Mouse (Mus musculus) lung, embryonic 14.5 days (tissue): ENCODE results near the gene Pstpip1. TPM values are rescaled to one million over a fixed set of nuclear protein-coding genes. Genes with fewer than 3 reads are reported as not detected.
A peak's percentile ranks its signal among the peaks of the same experiment; 100 is the strongest.

Experiments
- ATAC-seq: fragments of 200-750 bp; cut with Nextera tagmentation; 2 replicates; pipeline ENCODE4 v1.8.0; 2017; ENCODE audit warnings: mild to moderate bottlenecking, moderate TSS enrichment, moderate library complexity; ENCODE audit not compliant: insufficient read depth
- DNase-seq: peaks from one replicate; pipeline ENCODE4 v3.0.0-alpha.2; 2015
- H3K27ac ChIP-seq: fragments of 300-500 bp; sonication (generic); 2 replicates; pipeline ENCODE4 v1.5.1; 2014; ENCODE audit warnings: low read depth, mild to moderate bottlenecking, moderate library complexity
- H3K27me3 ChIP-seq: fragments of 300-500 bp; sonication (generic); 2 replicates; pipeline ENCODE4 v1.6.1; 2014; ENCODE audit warnings: low read length, control low read depth; ENCODE audit not compliant: insufficient read depth
- H3K36me3 ChIP-seq: fragments of 300-500 bp; sonication (generic); 2 replicates; pipeline ENCODE4 v1.6.1; 2014; ENCODE audit warnings: control low read depth; ENCODE audit not compliant: insufficient read depth
- H3K4me1 ChIP-seq: fragments of 300-500 bp; sonication (generic); 2 replicates; pipeline ENCODE4 v1.6.1; 2014; ENCODE audit warnings: antibody characterized with exemption, control low read depth; ENCODE audit not compliant: insufficient read depth
- H3K4me2 ChIP-seq: fragments of 300-500 bp; sonication (generic); 2 replicates; pipeline ENCODE4 v1.6.1; 2014; ENCODE audit warnings: mild to moderate bottlenecking
- H3K4me3 ChIP-seq: fragments of 300-500 bp; sonication (generic); 2 replicates; pipeline ENCODE4 v1.5.1; 2014; ENCODE audit warnings: low read depth, low read length
- H3K9ac ChIP-seq: fragments of 300-500 bp; sonication (generic); 2 replicates; pipeline ENCODE4 v1.6.1; 2014
- H3K9me3 ChIP-seq: fragments of 300-500 bp; sonication (generic); 2 replicates; pipeline ENCODE4 v1.6.1; 2016; ENCODE audit warnings: low read depth, low read length, control low read depth
- CTCF ChIP-seq: IDR thresholded peaks from 2 replicates; pipeline ENCODE4 v1.5.1; 2016; ENCODE audit warnings: antibody characterized with exemption, low read depth
- WGBS: fragments of 180-500 bp; shearing (Covaris S2); extraction: QIAGEN DNeasy Blood & Tissue Kit; methylation state at CpG from one replicate; pipeline ENCODE4 v1.1.7; 2014; 5-methylcytosine and 5-hydroxymethylcytosine counted together
- polyA plus RNA-seq: library from polyadenylated mRNA; unstranded; fragments of >200 nt; fragmentation: Nextera tagmentation; extraction: Ambion mirVana; gene quantifications from 2 replicates; pipeline ENCODE4 v1.2.1, GENCODE M21; 2014

Gene Pstpip1
- polyA plus RNA-seq, 1 experiment from 2014 or later, result 0.83 TPM

GRCm38 (mm10) chr9:56086524-56086923, 3.2 kb upstream of the Pstpip1 start:
- Histone ChIP-seq H3K4me3 (no peak overlapping the region), H3K4me1 (no peaks in the 10 kb centered on the region), H3K27ac (no peak overlapping the region), H3K9me3 (no peaks in the 10 kb centered on the region), H3K4me2 (no peak overlapping the region), H3K27me3 (no peaks in the 10 kb centered on the region), H3K36me3 (no peaks in the 10 kb centered on the region), H3K9ac (no peak overlapping the region)
- TF ChIP-seq CTCF, result no peak
- DNase-seq, result no peak
- 70% methylated on average over 5 of the region's 5 CpGs for WGBS
- no peak for ATAC-seq

- H3K4me1 ChIP-seq, result no peaks in the 10 kb centered on the region
- peak overlapping the region; percentile 81; the same call in 1 of the 2 replicates for H3K27ac ChIP-seq
- ATAC-seq (peak; percentile 19; the same call in 1 of the 2 replicates), DNase-seq (no peak)
- H3K9ac ChIP-seq, result no peak overlapping the region
- no peaks in the 10 kb centered on the region for H3K9me3 ChIP-seq
- H3K4me2 ChIP-seq, result peak overlapping the region; percentile 42; the same call in 1 of the 2 replicates
- 71% methylated on average over 5 of the region's 5 CpGs for WGBS
- no peak for TF ChIP-seq CTCF
- H3K27me3 ChIP-seq, result no peaks in the 10 kb centered on the region
- no peaks in the 10 kb centered on the region for H3K36me3 ChIP-seq
- no peak overlapping the region for H3K4me3 ChIP-seq
Measured at GRCm38 (mm10) chr9:56090546-56091225, 924 bp downstream of the Pstpip1 start.

DNA sequence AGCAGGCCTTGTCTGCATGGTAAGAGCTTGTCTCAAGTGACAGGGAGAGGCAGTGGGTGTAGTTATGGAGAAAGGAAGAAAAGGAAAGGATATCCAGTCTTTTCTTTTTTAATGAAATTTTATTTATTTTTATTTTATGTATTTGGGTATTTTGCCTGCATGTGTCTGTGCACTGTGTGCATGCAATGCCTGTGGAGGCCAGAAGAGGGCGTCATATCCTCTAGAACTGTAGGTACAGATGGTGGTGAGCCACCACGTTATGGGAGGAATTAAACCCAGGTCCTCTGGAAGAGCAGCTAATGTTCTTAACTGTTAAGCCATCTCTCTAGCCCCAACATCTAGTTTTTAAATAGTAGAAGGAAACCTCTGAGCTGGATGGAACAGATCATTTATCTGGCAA, 2.3 kb downstream of the Pstpip1 start:
- H3K36me3 ChIP-seq, result no peaks in the 10 kb centered on the region
- no peaks in the 10 kb centered on the region for H3K27me3 ChIP-seq
- H3K4me1 ChIP-seq, result no peaks in the 10 kb centered on the region
- peak; percentile 39 for TF ChIP-seq CTCF
- DNase-seq (no peak), ATAC-seq (no peak)
- H3K27ac ChIP-seq, result no peak overlapping the region
- WGBS, result 37% methylated on average over 2 of the region's 2 CpGs
- no peak overlapping the region for H3K4me3 ChIP-seq
- H3K9me3 ChIP-seq, result no peaks in the 10 kb centered on the region
- H3K4me2 ChIP-seq, result no peak overlapping the region
- H3K9ac ChIP-seq, result no peak overlapping the region

GRCm38 (mm10) chr9:56097584-56098298, 8.0 kb downstream of the Pstpip1 start:
- H3K36me3 ChIP-seq, result no peaks in the 10 kb centered on the region
- no peak for ATAC-seq
- TF ChIP-seq CTCF, result no peak

DNA sequence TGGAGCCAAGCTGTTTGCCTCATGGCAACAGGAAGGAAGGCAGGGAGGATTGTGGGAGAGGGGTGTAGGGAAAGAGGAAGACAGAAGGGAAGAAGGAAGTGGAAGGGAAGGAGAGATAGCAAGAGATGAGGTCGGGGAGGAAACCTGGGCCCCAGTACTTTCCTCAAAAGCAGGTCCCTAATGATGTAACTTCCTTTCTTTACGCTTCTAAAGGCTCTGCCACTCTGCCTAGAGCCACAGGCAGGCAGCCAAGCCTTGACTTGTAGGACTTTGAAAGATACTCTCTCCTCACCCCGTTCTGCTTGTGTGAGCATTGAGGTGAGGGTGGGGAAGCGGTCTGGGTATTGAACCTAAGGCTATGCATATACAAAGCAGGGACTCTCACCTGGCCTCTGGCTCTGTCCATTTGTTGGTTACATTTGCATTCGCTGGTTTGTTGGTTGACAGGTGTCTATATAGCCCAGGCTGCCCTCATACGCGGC, 10.3 kb downstream of the Pstpip1 start:
- 78% methylated on average over 7 of the region's 7 CpGs for WGBS

More at GRCm38 (mm10) chr9:56097584-56098298, 8.0 kb downstream of the Pstpip1 start:
- 69% methylated on average over 4 of the region's 4 CpGs for WGBS
- Histone ChIP-seq H3K4me3 (no peak overlapping the region), H3K27ac (no peak overlapping the region), H3K9ac (no peak overlapping the region), H3K27me3 (no peaks in the 10 kb centered on the region), H3K4me2 (no peak overlapping the region), H3K9me3 (no peaks in the 10 kb centered on the region), H3K4me1 (no peaks in the 10 kb centered on the region)
- DNase-seq, result no peak

GRCm38 (mm10) chr9:56101022-56101421, 11.3 kb downstream of the Pstpip1 start:
- Histone ChIP-seq H3K4me1 (no peaks in the 10 kb centered on the region), H3K9ac (no peak overlapping the region), H3K4me3 (no peak overlapping the region), H3K27ac (no peak overlapping the region), H3K4me2 (no peak overlapping the region), H3K9me3 (no peaks in the 10 kb centered on the region), H3K27me3 (no peaks in the 10 kb centered on the region), H3K36me3 (no peaks in the 10 kb centered on the region)
- 20% methylated on average over 4 of the region's 4 CpGs for WGBS
- ATAC-seq, result no peak
- peak; percentile 39 for DNase-seq
- no peak for TF ChIP-seq CTCF

More for the DNA sequence above, 10.3 kb downstream of the Pstpip1 start:
- H3K36me3 ChIP-seq, result no peaks in the 10 kb centered on the region
- no peaks in the 10 kb centered on the region for H3K4me1 ChIP-seq
- no peak overlapping the region for H3K9ac ChIP-seq
- no peaks in the 10 kb centered on the region for H3K9me3 ChIP-seq
- no peak overlapping the region for H3K27ac ChIP-seq
- H3K4me2 ChIP-seq, result no peak overlapping the region
- no peak for DNase-seq
- H3K27me3 ChIP-seq, result no peaks in the 10 kb centered on the region
- no peak overlapping the region for H3K4me3 ChIP-seq
- no peak for TF ChIP-seq CTCF
- ATAC-seq, result no peak

DNA sequence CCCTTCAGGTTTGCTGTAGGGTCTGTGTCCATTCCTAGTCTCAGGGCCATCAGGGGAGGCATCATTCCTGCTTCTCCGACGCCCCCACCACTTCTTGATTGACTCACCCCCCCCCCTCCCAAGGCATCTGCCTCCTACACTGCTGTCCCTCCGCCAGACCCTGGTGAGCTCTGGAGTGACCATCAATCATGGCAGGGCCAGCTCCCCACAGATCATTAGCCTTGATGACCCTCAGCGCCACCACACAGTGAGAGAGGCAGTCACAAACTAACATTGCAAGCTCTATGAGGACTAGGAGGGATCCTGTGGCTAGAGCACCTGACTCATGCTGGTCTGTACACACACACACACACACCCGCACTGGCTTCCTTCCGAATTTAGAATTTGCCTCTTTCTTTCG, 15.2 kb downstream of the Pstpip1 start:
- Histone ChIP-seq H3K27me3 (no peaks in the 10 kb centered on the region), H3K27ac (no peak overlapping the region), H3K4me3 (no peak overlapping the region), H3K9ac (no peak overlapping the region), H3K4me1 (no peaks in the 10 kb centered on the region), H3K36me3 (no peaks in the 10 kb centered on the region), H3K9me3 (no peaks in the 10 kb centered on the region), H3K4me2 (no peak overlapping the region)
- no peak for TF ChIP-seq CTCF
- DNase-seq (no peak), ATAC-seq (no peak; the same call in 1 of the 2 replicates)
- 36% methylated on average over 7 of the region's 7 CpGs for WGBS
